In the genomic region with DNA sequence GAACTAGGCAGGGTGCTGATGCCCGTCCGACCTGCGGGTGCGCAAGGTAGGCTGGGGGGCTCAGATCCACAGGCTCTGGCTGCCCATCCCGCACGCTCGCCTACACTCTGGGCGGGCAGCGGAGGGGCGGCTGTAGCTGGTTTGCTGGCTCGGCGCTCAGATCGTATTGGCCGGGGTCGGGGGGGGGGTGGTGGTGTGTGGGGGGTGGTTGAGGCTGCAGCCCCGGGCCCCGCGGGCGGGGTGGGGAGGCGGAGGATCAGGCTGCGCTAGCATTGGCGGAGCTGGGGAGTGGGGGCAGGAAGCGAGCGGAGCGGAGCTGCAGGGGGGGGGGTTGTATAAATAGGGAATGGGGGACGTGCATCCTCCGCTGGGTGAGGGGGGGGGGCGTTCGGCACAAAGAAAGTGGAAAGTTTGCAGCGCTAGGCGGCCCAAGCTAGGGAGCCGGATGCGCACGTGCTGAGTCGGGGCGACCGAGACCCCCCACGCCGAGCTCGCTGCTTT, we compare ENCODE assay signal across 8 mouse cellular contexts. TPM values are rescaled to one million over a fixed set of nuclear protein-coding genes. Genes with fewer than 3 reads are reported as not detected.
DNase-seq lines count a peak whose midpoint lies in the region; ATAC-seq and TF ChIP-seq lines count a peak whose summit lies in the region.

No protein-coding gene starts in this region.

- peak; percentile 87 for DNase-seq in R1 (ENCODE audit: low read depth, low spot score)
- DNase-seq in cerebellum, postnatal 14 days = peak; percentile 87 to 92
- peak; percentile 86 for DNase-seq in gastrocnemius, adult 2 months
- DNase-seq in induced T-regulatory cell, adult 2 months (ENCODE audit: low read depth) = peak; percentile 75
- peak; percentile 70 for DNase-seq in left cerebral cortex, postnatal 36 days (ENCODE audit: low spot score in 2 of 2)
- DNase-seq in right cerebral cortex, postnatal 25 days = peak; percentile 72
- no peak for DNase-seq in T-cell, adult 2 months (ENCODE audit: low spot score)

- TF ChIP-seq CTCF in gastrocnemius, adult 2 months (IDR thresholded peaks at IDR 0.05) = no peak

- peak overlapping the region; percentile 94 for H3K4me3 ChIP-seq in gastrocnemius, adult 2 months

- intact Hi-C loops in gastrocnemius, adult 2 months (cut with DNase I) = loop anchor here (1.0 kb wide), 1 partner anchor 23 kb away; a partner anchor contains a TSS
- intact Hi-C loops in left cerebral cortex, postnatal 36 days (cut with DNase I) = loop anchor here (1.0 kb wide), 1 partner anchor 23 kb away; a partner anchor contains a TSS

- peak; percentile 35 for ATAC-seq in megakaryocyte progenitor cell, adult 5-6 weeks (replicated peaks; ENCODE audit: poor library complexity)

- H3K27ac ChIP-seq in gastrocnemius, adult 2 months = peak overlapping the region; percentile 99

RNA-seq across cellular contexts. Expression of a gene that starts 0.7 kb away (rescaled TPM):
- total RNA-seq in gastrocnemius, adult 2 months (2021) = 10 to 100 TPM; 11.9 to 17.2 TPM
- total RNA-seq in left cerebral cortex, postnatal 36 days (2021) = 10 to 100 TPM; 48.3 to 49.2 TPM
- 69.4 and 77.3 TPM in 2 replicates for total RNA-seq in megakaryocyte progenitor cell, adult 5-6 weeks (2015)
- total RNA-seq in megakaryocyte progenitor cell, adult 5-6 weeks (2017) = 66.4 and 72.5 TPM in 2 replicates

RNA-seq across cellular contexts. Expression of a gene that starts 23.1 kb away (rescaled TPM):
- total RNA-seq in gastrocnemius, adult 2 months (2021) = 10 to 100 TPM; 44.1 to 45.0 TPM
- total RNA-seq in left cerebral cortex, postnatal 36 days (2021) = 10 to 100 TPM; 86.5 to 91.1 TPM
- 253 and 258 TPM in 2 replicates for total RNA-seq in megakaryocyte progenitor cell, adult 5-6 weeks (2015)
- total RNA-seq in megakaryocyte progenitor cell, adult 5-6 weeks (2017) = 196 and 234 TPM in 2 replicates

RNA-seq across cellular contexts. Expression of a gene that starts 40.8 kb away (rescaled TPM):
- total RNA-seq in gastrocnemius, adult 2 months (2021) = 10 to 100 TPM; 17.7 to 21.7 TPM
- total RNA-seq in left cerebral cortex, postnatal 36 days (2021) = 10 to 100 TPM; 32.6 to 34.3 TPM
- 16.6 and 20.1 TPM in 2 replicates for total RNA-seq in megakaryocyte progenitor cell, adult 5-6 weeks (2015)
- total RNA-seq in megakaryocyte progenitor cell, adult 5-6 weeks (2017) = 32.9 and 55.1 TPM in 2 replicates
